Mouse (Mus musculus): ENCODE results near the gene Kcnh1.

DNA sequence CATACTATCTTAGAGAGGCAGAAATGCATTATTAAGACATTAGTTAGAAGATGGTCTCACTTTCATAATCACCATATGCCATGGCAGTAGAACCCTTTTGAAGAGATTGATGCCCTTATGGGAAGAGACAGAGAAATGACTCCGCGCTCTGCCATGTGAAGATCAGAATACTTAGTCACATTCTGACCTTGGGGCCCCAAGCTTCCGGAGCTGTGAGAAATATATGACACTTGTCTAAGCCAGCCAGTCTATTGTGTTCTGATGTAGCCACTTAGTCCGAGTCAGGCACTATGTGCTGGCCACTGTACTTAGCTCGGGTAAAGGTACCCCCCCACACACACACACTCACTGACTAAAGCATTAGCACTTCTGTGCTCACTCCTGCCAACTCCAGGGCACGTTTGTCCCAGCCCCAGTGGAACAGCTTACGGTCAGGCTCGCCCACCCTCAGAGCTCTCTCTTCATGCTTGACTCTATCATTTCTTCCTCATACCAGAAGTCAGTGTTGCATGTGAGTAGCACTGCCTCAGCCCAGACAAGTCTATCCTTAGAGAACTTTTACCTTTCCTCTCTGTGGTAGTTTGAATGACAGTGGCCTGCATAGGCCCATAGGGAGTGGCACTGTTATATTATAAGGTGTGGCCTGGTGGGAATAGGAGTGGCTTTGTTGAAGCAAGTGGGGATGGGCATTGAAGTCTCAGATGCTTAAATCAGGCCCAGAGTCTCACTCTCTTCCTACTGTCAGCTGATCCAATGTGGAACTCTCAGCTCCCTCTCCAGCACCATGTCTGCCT, 212.5 kb downstream of the Kcnh1 start:
- TF ChIP-seq ELF1 (IDR thresholded peaks at IDR 0.05; ENCODE audit: low read depth, low read length) (no peak), ZNF384 (IDR thresholded peaks at IDR 0.05; ENCODE audit: low read depth, low read length) (no peak), USF1 (IDR thresholded peaks at IDR 0.05; ENCODE audit: low read depth, low read length) (no peak), ZMIZ1 (IDR thresholded peaks at IDR 0.05; ENCODE audit: low read depth, low read length) (no peak)

All from CH12.LX (cell line).